Mouse (Mus musculus) c-Kit-positive CD71-positive TER-119-negative erythroid progenitor cells, embryonic 14.5 days (primary cell): Measurements from ENCODE around the gene Rps8.
"Not testable (repeated sequence)": the region's sequence is repeated elsewhere in the genome, so short reads cannot be mapped to it uniquely, and the experiment has no call there.

Source experiments
- DNase-seq: peaks from one replicate; pipeline ENCODE4 v3.0.0-alpha.2; 2013; ENCODE audit warnings: low read depth

The Rps8 gene

GRCm38 (mm10) chr4:117155792-117156355 is at the start of gene Rps8:
Gene Rps8, minus strand, starts transcription at chr4:117156243.
- peak; percentile 77 for DNase-seq

- no peak for DNase-seq
These were observed 46.9 kb upstream of the Rps8 start for GRCm38 (mm10) chr4:117202992-117203354.

GRCm38 (mm10) chr4:117202046-117202991 is 46.3 kb upstream of the Rps8 start:
- DNase-seq, result peak; percentile 62

- DNase-seq, result no peak
These were observed 35.8 kb upstream of the Rps8 start for GRCm38 (mm10) chr4:117191804-117192203.

- no peak for DNase-seq
These were observed 34.6 kb upstream of the Rps8 start for GRCm38 (mm10) chr4:117190660-117191059.

- peak; percentile 79 for DNase-seq
These were observed 34.0 kb upstream of the Rps8 start for GRCm38 (mm10) chr4:117189856-117190543.

GRCm38 (mm10) chr4:117189382-117189855 is 33.4 kb upstream of the Rps8 start:
- peak; percentile 84 for DNase-seq

- DNase-seq, result no peak
These were observed 32.9 kb upstream of the Rps8 start for GRCm38 (mm10) chr4:117188969-117189368.

- DNase-seq, result not testable (repeated sequence)
These were observed 26.7 kb upstream of the Rps8 start for GRCm38 (mm10) chr4:117182759-117183096.

- peak; percentile 90 for DNase-seq
These were observed 26.1 kb upstream of the Rps8 start, which contains the start of gene Kif2c for GRCm38 (mm10) chr4:117181863-117182758. Gene Kif2c, minus strand, starts transcription at chr4:117182639.

- DNase-seq, result no peak
These were observed 13.9 kb upstream of the Rps8 start for GRCm38 (mm10) chr4:117169936-117170335.

- no peak for DNase-seq
These were observed 5.1 kb upstream of the Rps8 start for GRCm38 (mm10) chr4:117161183-117161582.

- no peak for DNase-seq
These were observed 3.6 kb upstream of the Rps8 start for GRCm38 (mm10) chr4:117159666-117160065.

- DNase-seq, result no peak
These were observed 329 bp upstream of the Rps8 start for GRCm38 (mm10) chr4:117156372-117156771.

GRCm38 (mm10) chr4:117155020-117155791 is 837 bp downstream of the Rps8 start:
- no peak for DNase-seq

GRCm38 (mm10) chr4:117152714-117153113 is 3.3 kb downstream of the Rps8 start:
- no peak for DNase-seq

- DNase-seq, result no peak
These were observed 4.6 kb downstream of the Rps8 start for GRCm38 (mm10) chr4:117151416-117151815.

- DNase-seq, result no peak
These were observed 5.8 kb downstream of the Rps8 start for GRCm38 (mm10) chr4:117150212-117150733.

- no peak for DNase-seq
These were observed 6.5 kb downstream of the Rps8 start for GRCm38 (mm10) chr4:117149291-117150211.
